Mouse (Mus musculus): ENCODE measurements around the gene Xrcc4. TPM values are rescaled to one million over a fixed set of nuclear protein-coding genes. Genes with fewer than 3 reads are reported as not detected.

Gene Xrcc4
- polyA plus RNA-seq, 1 experiment from 2014 or later, result 11.4 TPM

DNA sequence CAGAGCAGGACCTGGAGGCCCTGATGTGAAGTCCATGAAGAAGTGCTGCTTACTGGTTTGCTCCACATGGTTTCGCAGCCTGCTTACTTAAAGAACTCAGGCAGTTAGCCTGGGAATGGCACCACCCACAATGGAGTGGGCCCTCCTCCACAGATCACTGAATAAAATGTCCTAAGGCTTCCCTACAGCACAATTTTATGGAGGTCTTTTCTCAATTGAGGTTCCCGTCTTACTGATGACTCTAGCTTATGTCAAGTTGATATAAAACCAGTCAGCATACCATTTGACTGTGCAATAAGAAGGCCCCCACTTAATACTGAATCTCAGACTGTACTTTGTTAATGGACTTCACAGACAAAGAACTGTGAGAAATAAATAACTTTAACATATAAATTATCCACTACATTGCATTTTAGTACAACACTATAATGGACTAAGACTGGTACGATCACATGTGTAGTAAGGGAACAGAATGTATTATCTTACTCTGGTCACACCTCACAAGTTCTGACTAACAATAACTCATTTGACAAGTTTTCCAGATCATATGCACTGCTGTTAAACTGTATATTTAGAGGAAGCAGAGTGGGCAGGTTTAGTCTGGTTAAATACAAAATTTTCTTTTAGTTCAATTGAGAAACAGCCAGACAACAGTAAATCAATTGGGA lies 170.5 kb downstream of the Xrcc4 start:
- Histone ChIP-seq H3K36me3 (no peaks in the 10 kb centered on the region), H3K4me3 (no peak overlapping the region), H3K9me3 (no peaks in the 10 kb centered on the region), H3K4me1 (no peaks in the 10 kb centered on the region), H3K4me2 (replicated peaks) (no peak overlapping the region), H3K27me3 (replicated peaks) (no peaks in the 10 kb centered on the region), H3K27ac (no peak overlapping the region), H3K9ac (no peak overlapping the region)
- no peak for ATAC-seq (ENCODE audit: low FRiP score, low read depth)
- 82% methylated on average over 3 of the region's 3 CpGs for WGBS

DNA sequence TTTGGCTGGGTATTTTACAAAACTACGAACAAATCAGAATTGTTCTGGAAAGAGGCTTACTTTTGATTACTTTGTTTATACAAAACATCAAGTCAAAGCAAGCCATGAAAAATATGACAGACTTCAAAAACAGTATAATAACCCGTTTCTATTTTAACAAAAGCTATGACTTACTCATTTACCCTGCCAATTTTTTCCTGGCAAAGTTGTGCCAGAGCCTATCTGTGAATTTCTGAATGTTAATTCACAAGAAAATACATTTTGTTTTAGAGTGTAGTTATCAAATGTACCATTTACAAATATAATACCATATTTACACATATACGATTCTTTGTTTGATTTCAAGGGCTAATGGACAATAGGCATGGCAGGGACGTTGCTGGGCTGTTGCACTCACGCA lies 175.1 kb downstream of the Xrcc4 start:
- no peaks in the 10 kb centered on the region for H3K36me3 ChIP-seq
- ATAC-seq (ENCODE audit: low FRiP score, low read depth), result no peak
- 89% methylated on average over 5 of the region's 5 CpGs for WGBS
- H3K9ac ChIP-seq, result no peak overlapping the region
- H3K4me1 ChIP-seq, result no peaks in the 10 kb centered on the region
- H3K27ac ChIP-seq, result no peak overlapping the region
- no peaks in the 10 kb centered on the region for H3K9me3 ChIP-seq
- H3K4me2 ChIP-seq (replicated peaks), result no peak overlapping the region
- no peaks in the 10 kb centered on the region for H3K27me3 ChIP-seq (replicated peaks)
- H3K4me3 ChIP-seq, result no peak overlapping the region

DNA sequence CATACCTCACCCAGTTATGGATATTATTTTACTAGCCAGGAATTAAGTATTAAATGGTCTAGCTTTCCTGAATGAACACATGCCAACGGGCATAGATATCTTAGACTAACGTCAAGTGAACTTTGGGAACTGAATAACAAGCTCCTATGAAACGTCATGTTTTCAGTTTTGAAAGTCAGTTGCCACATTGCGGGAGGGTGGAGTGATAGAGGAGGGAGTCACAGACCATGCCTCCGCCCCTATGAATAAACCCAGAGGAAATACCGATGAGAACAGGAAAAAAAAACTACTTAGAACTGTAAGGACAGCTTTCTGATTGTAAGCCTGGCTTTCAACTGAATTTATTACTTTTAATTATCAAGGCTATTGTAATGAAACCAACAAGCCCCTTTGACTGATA lies 175.5 kb downstream of the Xrcc4 start:
- 89% methylated on average over 6 of the region's 6 CpGs for WGBS
- Histone ChIP-seq H3K27me3 (replicated peaks) (no peaks in the 10 kb centered on the region), H3K27ac (no peak overlapping the region), H3K9me3 (no peaks in the 10 kb centered on the region), H3K4me1 (no peaks in the 10 kb centered on the region), H3K9ac (no peak overlapping the region), H3K4me2 (replicated peaks) (no peak overlapping the region), H3K4me3 (no peak overlapping the region), H3K36me3 (no peaks in the 10 kb centered on the region)
- ATAC-seq (ENCODE audit: low FRiP score, low read depth), result no peak

DNA sequence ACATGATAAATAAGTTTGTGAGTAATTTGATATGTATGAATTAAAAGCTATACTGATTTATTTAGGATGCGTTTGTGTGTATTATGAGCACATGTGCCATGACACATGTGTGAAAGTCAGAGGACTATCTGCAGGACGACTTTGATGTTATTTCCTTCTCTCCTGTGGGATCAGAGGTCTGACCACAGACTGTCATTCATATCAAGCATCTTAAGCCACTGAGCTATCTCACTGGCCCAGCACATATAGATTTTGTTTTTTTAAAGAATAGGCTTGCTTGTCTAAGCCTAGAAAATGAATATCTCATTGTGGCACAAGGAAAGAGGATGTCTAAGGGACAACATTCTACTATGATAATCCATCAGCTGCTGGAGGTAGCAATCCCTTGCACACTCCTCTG lies 183.3 kb downstream of the Xrcc4 start:
- Histone ChIP-seq H3K9me3 (no peaks in the 10 kb centered on the region), H3K9ac (no peak overlapping the region), H3K4me1 (no peaks in the 10 kb centered on the region), H3K27me3 (replicated peaks) (no peaks in the 10 kb centered on the region), H3K4me2 (replicated peaks) (no peak overlapping the region), H3K27ac (no peak overlapping the region), H3K36me3 (no peaks in the 10 kb centered on the region), H3K4me3 (no peak overlapping the region)
- 75% methylated on average over 2 of the region's 2 CpGs for WGBS
- no peak for ATAC-seq (ENCODE audit: low FRiP score, low read depth)

DNA sequence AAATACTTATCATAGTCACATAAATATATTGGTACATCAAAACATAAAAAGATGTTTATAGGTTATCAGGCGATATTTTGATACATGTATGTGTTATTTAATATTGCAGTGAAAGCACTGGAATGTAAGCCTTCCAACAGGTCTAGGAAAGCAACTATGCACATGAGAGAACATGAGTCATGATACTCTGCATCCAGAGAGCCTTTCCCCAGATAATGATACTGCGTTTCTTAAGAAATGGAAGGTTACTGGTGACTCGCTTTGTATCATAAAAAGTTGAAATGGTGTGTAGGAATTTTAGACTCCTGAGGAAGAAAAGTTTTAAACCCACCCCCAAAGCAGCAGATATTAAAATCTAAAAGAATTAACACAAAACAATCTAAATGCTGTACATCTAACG lies 190.3 kb downstream of the Xrcc4 start:
- Histone ChIP-seq H3K4me3 (no peak overlapping the region), H3K27ac (no peak overlapping the region), H3K4me2 (replicated peaks) (no peak overlapping the region), H3K9me3 (no peaks in the 10 kb centered on the region), H3K27me3 (replicated peaks) (no peaks in the 10 kb centered on the region), H3K36me3 (no peaks in the 10 kb centered on the region), H3K4me1 (no peaks in the 10 kb centered on the region), H3K9ac (no peak overlapping the region)
- WGBS, result 89% methylated on average over 4 of the region's 4 CpGs
- ATAC-seq (ENCODE audit: low FRiP score, low read depth), result no peak

DNA sequence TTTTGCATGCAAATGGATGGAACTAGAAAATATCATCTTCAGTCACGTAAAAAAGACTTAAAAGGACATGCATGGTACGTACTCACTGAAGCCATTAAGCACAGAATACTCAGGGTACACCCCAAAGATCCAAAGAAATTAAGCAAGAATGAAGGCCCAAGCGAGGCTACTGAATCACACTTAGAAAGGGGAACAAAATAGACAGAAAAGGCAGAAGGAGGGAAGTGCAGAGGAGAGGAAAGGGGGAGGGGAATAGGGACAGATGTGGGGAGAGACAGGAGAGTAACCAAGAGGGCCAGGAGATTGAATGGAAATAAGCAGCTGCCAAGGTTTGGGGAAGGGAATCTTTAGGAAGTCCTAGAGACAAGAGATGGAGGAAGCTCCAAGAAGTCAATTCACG lies 197.3 kb downstream of the Xrcc4 start:
- WGBS, result 90% methylated on average over 4 of the region's 4 CpGs
- H3K4me2 ChIP-seq (replicated peaks), result no peak overlapping the region
- H3K27me3 ChIP-seq (replicated peaks), result no peaks in the 10 kb centered on the region
- no peaks in the 10 kb centered on the region for H3K36me3 ChIP-seq
- no peak for ATAC-seq (ENCODE audit: low FRiP score, low read depth)
- H3K27ac ChIP-seq, result no peak overlapping the region
- H3K4me3 ChIP-seq, result no peak overlapping the region
- H3K9ac ChIP-seq, result no peak overlapping the region
- H3K4me1 ChIP-seq, result no peaks in the 10 kb centered on the region
- no peaks in the 10 kb centered on the region for H3K9me3 ChIP-seq

DNA sequence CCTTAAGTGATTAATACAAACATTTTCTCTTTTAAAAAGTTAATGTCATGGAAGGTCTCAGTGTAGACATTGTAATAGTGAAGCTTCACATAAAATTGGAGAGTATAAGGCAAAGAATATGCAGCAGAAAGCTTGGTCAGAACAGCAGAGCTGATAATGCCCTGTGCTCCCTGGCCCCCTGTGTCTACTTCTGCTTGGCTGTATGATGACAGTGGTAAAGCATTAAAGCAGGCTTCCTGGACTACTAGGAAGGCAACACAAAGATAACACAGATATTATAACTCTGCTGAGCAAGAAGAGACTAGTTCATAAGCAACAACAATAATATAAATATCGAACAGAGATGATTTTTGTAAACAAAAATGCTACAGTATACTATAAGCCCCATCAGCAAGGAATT lies 199.2 kb downstream of the Xrcc4 start:
- 91% methylated on average over 1 of the region's 1 CpGs for WGBS
- H3K27ac ChIP-seq, result no peak overlapping the region
- H3K4me3 ChIP-seq, result no peak overlapping the region
- no peak overlapping the region for H3K9ac ChIP-seq
- no peak overlapping the region for H3K4me2 ChIP-seq (replicated peaks)
- H3K9me3 ChIP-seq, result no peaks in the 10 kb centered on the region
- H3K27me3 ChIP-seq (replicated peaks), result no peaks in the 10 kb centered on the region
- no peaks in the 10 kb centered on the region for H3K4me1 ChIP-seq
- H3K36me3 ChIP-seq, result no peaks in the 10 kb centered on the region
- ATAC-seq (ENCODE audit: low FRiP score, low read depth), result no peak

DNA sequence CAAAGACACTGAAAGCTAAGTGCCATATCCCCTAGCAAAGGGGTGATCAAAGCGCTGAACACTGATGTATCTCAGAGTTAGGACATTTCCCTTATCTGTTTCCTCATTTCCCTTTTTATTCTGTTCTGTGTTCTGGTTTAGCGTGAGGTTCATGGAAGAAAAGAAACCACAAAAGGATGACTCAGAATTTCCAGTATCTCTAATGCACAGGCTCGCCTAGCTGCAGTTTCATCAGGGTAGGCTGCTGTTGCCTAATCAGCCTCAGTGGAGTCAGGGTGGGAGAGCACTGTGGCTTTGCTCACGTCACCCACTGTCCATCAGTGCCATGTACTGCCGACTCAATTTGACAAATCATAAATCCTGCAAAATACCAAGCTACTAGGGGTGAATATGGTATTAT lies 200.3 kb downstream of the Xrcc4 start:
- H3K4me3 ChIP-seq, result no peak overlapping the region
- no peak overlapping the region for H3K4me2 ChIP-seq (replicated peaks)
- no peak for ATAC-seq (ENCODE audit: low FRiP score, low read depth)
- no peaks in the 10 kb centered on the region for H3K36me3 ChIP-seq
- WGBS, result 76% methylated on average over 5 of the region's 5 CpGs
- no peaks in the 10 kb centered on the region for H3K4me1 ChIP-seq
- H3K9me3 ChIP-seq, result no peaks in the 10 kb centered on the region
- H3K9ac ChIP-seq, result no peak overlapping the region
- H3K27me3 ChIP-seq (replicated peaks), result no peaks in the 10 kb centered on the region
- no peak overlapping the region for H3K27ac ChIP-seq

DNA sequence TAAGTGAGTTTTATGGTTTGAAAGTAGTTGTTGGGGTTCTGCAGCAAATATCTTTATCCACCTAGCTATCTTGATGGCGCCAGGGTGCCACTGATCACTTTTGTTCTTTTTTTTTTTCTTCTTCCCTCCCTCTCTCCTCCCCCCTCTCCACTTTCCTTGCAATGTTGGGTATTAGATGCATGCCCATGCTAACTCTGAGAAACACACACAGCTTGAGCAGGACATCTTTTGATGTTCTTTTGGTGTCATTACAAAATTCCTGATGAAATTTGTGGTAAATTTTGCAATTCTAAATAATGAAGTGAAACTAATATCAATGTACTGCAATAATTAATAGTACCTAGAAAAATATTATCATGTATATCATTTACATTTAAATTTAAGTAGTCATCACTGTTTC lies 205.9 kb downstream of the Xrcc4 start:
- Histone ChIP-seq H3K9ac (no peak overlapping the region), H3K27me3 (replicated peaks) (no peaks in the 10 kb centered on the region), H3K9me3 (no peaks in the 10 kb centered on the region), H3K4me2 (replicated peaks) (no peak overlapping the region), H3K27ac (no peak overlapping the region), H3K36me3 (no peaks in the 10 kb centered on the region), H3K4me3 (no peak overlapping the region), H3K4me1 (0 out of 2 replicates have a peak, but pooled peaks cover 4% of the 10 kb centered on the region)
- WGBS, result 92% methylated on average over 1 of the region's 1 CpGs
- no peak for ATAC-seq (ENCODE audit: low FRiP score, low read depth)

DNA sequence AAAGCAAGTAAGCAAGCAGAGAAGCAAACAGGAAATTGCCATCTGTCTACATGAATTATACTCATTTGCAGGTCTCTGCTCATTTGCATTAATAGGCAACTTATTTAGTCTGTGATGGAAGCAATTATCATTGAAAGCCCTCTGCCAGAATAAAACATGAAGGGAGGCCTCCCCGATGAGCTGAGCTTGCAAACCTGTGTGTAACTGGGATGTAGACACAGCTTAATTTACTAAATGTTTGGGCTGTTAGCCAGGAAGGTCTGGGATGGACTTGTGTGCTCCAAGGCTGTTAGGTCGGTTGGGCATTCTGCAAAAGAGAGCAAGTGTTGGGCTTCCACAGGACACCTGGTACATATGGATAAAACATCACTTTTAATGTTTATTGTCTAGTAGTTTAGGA lies 208.1 kb downstream of the Xrcc4 start:
- Histone ChIP-seq H3K36me3 (no peaks in the 10 kb centered on the region), H3K9me3 (no peaks in the 10 kb centered on the region), H3K4me3 (no peak overlapping the region), H3K4me2 (replicated peaks) (no peak overlapping the region), H3K4me1 (0 out of 2 replicates have a peak, but pooled peaks cover 4% of the 10 kb centered on the region), H3K27me3 (replicated peaks) (no peaks in the 10 kb centered on the region), H3K27ac (no peak overlapping the region), H3K9ac (no peak overlapping the region)
- ATAC-seq (ENCODE audit: low FRiP score, low read depth), result no peak
- WGBS, result 51% methylated on average over 2 of the region's 2 CpGs

DNA sequence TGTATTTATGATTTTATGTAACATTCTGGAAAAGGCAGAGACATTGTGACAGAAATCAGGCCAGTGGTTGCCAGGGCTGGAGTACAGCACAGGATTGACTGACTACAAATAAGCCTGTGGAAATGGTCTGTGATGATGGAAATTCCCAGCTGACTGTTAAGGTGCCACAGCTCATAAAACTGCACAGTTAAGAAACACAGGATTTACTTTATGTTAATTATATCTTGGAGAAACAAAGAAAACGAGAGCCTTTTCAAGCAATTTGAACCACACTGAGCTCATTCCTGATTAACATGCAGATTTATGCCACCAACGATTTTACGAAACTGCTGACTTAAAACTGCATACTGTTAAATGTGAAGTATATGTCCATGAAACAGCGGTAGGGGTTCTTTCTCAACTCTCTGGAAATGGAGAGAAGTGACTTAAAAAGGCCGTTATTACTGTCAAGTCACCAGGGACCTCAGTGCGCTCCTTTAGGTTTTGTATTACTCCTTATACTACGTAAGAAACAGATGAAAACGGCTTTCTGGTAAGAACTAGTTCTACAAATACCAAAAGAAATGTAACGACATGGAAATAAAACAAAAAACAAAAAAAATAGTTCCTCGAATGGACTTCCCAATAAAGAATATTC lies 210.5 kb downstream of the Xrcc4 start:
- no peak overlapping the region for H3K9ac ChIP-seq
- no peak overlapping the region for H3K27ac ChIP-seq
- H3K27me3 ChIP-seq (replicated peaks), result no peaks in the 10 kb centered on the region
- no peaks in the 10 kb centered on the region for H3K36me3 ChIP-seq
- WGBS, result 73% methylated on average over 10 of the region's 10 CpGs
- no peak overlapping the region for H3K4me2 ChIP-seq (replicated peaks)
- peak; percentile 65; the same call in 1 of the 2 replicates for ATAC-seq (ENCODE audit: low FRiP score, low read depth)
- no peak overlapping the region for H3K4me3 ChIP-seq
- H3K9me3 ChIP-seq, result no peaks in the 10 kb centered on the region
- 0 out of 2 replicates have a peak, but pooled peaks cover 4% of the 10 kb centered on the region for H3K4me1 ChIP-seq

DNA sequence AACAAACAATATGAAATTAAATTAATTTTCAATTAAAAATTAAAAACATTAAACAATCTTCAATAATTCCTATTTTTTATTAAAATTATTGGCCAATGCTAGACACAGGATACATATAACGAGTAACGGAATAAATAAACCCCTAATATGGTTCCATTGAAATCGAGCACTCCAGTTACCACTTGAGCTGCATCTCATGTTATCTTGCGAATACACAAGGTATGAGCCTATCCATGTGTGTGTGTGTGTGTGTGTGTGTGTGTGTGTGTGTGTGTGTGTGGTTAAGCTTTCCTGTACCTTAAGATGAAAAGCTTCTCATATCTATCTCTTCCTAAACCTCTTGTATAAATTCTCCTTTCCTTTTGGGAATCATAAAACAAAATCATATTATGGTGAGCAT lies 213.9 kb downstream of the Xrcc4 start:
- no peaks in the 10 kb centered on the region for H3K27me3 ChIP-seq (replicated peaks)
- H3K4me3 ChIP-seq, result no peak overlapping the region
- H3K9ac ChIP-seq, result no peak overlapping the region
- 0 out of 2 replicates have a peak, but pooled peaks cover 4% of the 10 kb centered on the region for H3K4me1 ChIP-seq
- H3K27ac ChIP-seq, result no peak overlapping the region
- H3K9me3 ChIP-seq, result no peaks in the 10 kb centered on the region
- H3K36me3 ChIP-seq, result no peaks in the 10 kb centered on the region
- no peak for ATAC-seq (ENCODE audit: low FRiP score, low read depth)
- no peak overlapping the region for H3K4me2 ChIP-seq (replicated peaks)
- 95% methylated on average over 4 of the region's 4 CpGs for WGBS

DNA sequence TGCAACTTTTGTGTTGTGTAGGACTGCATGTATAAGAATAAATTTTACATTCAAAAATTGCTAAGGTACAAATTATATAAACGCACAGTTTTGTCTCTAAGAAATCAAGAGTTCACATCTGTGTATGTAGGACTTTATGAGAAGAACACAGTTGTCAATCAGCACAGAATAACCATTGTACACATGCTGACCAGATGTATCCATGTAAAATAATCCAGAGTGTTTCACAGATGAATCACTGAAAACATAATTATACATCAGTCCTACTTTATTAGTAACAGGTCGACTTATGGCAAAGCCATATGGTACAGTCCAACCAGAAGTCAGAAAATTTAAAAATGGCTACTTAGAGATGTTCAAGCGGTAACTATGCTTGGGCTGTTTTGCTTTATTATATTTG lies 216.7 kb downstream of the Xrcc4 start:
- Histone ChIP-seq H3K36me3 (no peaks in the 10 kb centered on the region), H3K4me3 (no peak overlapping the region), H3K27ac (no peak overlapping the region), H3K9me3 (no peaks in the 10 kb centered on the region), H3K4me1 (no peaks in the 10 kb centered on the region), H3K9ac (no peak overlapping the region), H3K27me3 (replicated peaks) (no peaks in the 10 kb centered on the region), H3K4me2 (replicated peaks) (no peak overlapping the region)
- ATAC-seq (ENCODE audit: low FRiP score, low read depth), result no peak
- WGBS, result 80% methylated on average over 3 of the region's 3 CpGs
